Mouse (Mus musculus) ovary, postnatal 36 days (tissue): ENCODE measurements at regions not wholly inside any gene's neighbourhood (a gene's known extent, or its start where the extent isn't known, plus 50 kb on each side); places are given as distances from the start of the nearest gene placed in this dataset.

Source experiments
- DNase-seq: peaks from one replicate; pipeline ENCODE4 v3.0.0; 2022; ENCODE audit warnings: low spot score, mixed read lengths

DNA sequence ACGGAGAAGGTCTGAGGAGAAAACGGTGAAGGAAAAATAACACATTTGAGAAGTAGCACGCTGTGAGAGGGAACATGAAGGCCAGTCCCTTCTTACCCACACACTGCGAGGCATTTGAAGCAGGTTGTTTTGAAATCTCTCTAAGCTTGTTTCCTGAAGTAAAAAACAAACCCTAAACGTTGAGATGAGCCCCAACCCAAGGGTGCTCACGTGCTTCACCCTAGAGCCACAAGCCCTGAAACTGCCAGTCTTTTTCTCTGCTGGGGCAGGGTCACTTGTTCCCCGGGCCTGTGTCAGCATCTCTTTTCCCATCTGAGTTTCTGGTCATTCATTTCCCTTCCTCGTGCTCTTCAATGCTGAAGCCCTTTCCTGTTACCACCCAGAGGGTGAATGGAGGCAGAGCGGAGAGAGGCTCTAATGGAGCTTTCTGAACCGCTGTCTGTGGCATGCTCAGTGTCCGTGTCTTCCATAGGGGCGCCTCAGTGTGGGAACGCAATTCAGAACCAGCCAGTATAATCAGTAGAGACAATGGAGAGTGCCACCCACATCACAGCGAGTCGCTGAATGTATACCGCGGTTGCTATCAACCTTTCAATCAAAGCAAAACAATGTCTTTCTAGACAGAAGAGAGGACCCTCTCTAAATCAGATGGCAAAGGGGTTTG, 375.0 kb upstream of the Gm10131 start:
- DNase-seq = no peak

DNA sequence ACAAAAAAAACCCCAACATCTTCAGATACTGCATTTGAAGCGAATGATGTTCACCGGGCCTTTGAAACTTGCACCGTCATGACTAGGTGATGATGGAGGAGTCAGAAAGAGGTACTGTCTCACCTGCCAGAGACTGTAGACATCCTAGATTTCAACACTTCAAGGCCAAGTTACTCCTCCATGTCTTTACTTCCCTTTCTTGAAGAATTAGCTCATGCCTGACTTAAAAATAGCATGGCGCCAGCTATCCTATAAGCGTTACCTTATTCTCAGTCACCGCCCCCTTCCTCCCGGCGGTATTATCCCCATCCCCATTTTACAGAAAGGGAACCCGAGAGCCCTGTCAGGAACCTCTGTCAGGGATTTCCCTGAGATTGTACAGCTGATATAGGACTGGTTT, 374.4 kb upstream of the Gm10131 start:
- no peak for DNase-seq

DNA sequence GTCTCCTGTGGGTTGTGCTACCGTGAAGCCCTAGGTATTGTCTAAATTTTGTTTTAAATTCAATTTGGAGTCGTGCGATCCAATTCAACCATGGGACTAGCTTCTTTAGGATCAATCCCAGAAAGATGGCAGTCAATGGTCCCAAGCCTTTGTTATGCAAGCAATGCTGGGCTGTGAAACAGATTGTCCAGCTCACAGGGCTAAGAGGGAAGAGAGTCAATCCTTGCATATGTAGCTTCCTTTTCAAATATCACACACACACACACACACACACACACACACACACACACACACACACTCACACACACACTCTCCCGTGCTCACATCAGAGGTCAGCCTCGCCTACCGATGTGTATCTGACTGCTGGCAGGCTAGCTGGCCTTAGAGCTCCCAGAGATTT, 373.8 kb upstream of the Gm10131 start:
- DNase-seq = no peak

DNA sequence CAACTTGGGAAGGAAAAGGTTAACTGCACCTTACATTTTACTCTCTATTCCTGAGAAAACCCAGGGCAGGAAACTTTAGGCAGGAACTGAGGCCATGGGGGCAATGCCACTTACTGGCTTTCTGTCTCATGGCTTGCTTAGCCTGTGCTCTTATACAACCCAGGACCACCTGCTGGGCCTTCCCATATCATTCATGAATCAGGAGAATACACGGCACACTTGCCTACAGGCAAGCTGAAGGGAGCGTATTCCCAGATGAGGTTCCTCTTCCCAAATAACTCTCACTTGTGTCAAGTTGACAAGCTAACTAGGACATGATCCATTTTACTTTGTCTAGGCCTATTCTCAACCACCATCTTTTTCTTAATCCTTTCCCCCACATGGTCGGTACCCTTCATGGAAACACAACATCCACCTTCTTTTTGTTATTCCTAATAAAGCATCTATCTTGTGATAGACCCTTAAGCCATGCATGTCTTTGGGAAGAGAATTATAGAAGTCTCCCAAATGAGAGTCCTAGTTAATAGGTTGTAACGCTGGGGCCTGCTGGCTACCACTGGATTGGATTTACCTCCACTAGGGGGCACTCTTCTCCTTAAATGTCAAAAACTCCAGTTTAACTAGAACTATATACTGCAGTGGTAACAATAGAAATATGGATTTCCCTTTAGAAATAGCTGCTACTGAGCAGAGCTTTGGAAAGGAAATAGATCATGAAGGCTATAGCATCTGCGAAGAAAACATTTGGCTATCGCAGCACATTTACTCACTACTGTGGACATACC, 373.2 kb upstream of the Gm10131 start:
- no peak for DNase-seq

DNA sequence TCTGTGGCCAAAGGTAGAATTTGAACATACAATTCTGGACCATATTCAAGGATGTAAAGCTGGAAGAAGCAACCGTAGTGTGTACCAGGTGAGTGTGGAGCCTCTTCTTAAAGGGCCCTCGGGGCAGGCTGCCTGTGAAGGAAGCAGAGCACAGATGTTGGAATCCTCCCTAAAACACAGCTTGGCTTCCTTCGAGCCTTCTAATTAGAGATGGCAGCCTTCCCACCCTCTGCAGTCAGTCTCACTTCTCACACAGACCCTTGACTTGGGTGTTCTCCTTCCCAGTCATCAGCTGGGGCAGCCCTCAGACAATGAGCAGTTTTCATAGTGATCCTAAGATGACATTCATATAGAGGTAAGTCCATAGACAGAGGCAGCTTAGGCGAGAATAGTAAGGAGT, 371.7 kb upstream of the Gm10131 start:
- DNase-seq = no peak

DNA sequence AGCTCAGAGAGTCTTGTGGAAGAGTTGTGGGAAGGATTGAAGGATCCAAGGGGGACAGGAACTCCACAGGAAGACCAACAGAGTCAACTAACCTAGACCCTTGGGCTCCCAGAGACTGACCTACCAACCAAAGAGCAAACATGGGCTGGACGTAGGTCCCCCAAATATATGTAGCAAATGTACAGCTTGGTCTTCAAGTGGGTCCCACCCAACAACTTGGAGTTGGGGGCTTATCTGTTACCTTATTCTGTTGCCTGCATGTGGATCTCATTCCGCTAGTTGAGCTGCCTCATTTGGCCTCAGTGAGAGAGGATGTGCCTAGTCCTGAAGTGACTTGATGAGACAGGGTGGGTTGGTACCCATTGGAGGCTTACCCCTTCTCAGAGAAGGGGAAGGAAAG, 371.1 kb upstream of the Gm10131 start:
- no peak for DNase-seq

DNA sequence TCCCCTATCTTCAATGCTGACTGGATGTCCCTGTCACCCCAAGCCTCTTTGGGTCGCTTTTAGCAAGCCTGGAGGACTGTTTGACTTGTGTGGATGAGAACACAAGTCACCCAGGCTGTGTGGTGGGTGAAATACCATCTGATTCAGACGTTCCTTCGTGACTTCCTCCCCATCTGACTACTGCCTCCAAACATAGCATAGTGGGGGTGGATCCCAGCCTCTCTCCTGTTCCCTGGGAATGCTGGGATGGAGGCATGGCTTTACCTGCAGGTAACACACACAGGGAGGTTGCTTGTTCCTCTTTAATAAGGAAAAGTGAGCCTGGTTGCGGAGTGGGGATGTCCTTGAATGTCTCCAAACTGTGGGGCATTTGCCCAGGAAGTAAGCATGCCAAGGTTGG, 369.0 kb upstream of the Gm10131 start:
- DNase-seq = no peak

DNA sequence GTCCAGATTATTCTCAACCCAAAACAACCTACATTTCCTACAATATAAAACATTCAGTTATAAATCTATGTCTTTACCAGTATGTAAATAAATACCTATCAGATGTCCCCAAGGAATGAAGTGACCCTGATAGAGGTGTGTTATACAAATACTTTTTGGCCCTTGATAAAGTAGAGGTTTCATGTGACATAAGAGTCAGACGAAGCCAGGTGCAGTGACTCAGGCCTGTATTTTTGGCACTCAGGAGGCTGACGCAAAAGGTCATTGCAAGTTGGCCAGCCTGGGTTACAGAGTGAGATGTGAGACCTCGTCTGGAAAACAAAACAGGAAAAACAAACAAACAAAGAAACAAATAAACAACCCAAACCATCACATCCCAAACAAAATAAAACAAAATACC, 367.4 kb upstream of the Gm10131 start:
- DNase-seq = no peak

DNA sequence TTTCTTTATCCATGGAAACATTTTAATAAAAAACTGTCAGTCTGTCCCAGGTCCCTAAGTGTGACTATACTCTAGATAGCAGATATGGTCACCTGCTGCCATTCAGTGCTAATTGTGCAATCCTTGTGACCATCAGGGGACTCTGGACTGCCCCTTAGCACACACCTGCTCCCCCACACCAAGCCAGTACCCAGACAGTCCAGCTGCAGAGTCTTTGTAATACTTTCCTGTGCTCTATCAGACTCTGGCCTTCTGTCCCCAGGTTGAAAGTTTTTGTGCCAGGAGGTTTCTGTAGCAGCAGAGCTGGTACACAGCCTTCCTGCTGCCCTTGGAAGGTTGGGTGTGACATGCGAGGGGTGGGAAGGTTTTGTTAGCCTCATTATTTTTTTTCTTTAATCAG, 366.9 kb upstream of the Gm10131 start:
- no peak for DNase-seq

DNA sequence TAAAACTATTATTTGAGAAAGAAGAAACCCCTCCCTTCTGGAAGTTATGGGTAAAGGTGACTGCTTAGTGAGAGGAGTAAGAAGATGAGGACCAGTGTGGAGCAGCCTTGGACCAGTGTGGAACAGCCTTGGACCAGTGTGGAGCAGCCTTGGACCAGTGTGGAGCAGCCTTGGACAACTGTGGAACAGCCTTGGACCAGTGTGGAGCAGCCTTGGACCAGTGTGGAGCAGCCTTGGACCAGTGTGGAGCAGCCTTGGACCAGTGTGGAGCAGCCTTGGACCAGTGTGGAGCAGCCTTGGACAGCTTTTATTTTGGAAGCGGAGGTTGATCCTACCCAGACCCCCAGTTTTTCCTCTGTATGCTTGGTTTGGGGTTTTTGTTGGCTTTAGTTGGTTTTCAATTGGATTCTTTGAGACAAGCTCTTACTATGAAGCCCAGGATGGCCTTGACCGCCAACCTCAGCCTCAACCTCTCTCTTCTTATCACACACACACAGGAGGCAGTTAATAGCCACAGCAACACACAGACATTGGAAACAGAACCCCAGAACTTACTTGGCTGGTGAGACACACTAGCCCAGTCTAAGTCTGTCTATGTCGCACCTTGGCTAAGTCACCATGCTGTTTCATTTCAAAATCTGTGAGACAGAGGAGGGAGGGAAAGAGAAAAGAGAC, 364.7 kb upstream of the Gm10131 start:
- DNase-seq = no peak

DNA sequence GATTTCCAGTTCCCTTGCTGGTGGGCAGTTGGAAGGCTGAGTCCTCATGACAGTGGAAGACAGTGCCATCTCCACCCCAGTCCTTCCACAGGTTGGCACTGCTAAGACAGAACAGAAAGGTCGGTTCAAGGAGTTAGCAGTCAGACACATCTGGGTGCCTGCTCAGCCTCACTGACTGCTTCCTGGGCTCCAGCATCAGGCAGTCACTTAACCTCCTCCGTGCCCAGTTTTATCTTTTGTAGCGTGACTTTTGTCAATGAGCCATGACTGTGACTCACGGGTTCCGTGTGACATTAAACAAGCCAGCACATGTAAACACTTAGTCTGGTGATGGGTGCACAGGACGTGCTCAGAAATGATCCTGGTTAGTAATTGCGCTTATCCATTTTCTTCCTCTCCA, 363.1 kb upstream of the Gm10131 start:
- DNase-seq = no peak

DNA sequence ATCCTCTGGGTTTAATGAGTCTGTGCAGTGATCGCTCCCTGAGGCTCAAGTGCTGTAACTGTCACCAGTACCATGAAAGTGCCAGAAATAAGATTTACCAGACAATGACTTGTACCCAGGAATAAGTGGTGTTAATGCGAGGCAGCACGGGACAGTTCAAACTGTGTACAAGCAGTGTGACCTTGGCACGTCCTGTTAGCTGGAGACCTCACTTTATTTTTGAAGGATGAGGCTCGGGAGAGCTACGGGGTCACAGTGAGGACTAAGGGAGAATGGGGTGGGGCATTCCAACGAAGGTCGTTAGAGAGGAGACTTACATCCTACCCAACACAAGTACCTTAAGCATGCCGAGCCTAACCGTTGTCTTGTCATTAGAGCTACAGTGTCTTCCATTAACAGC, 362.2 kb upstream of the Gm10131 start:
- no peak for DNase-seq

DNA sequence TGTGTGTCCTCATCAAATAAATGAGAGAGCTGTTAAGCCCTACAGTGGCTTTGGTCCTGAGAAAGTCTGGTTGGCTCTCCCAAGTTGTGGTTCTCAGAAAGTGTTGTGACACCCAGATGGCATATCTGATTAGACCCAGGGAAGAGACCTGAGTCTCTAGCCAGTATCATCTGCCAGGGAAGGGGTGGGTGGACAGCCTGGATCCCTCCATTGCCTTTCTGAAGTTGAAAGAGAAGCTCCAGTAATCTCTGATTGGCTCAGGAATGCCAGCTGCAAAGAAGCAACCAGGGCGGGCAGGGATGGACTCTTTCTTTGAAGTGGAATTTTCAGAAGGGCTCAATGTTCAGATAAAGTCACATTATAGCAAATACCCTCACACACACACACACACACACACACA, 361.8 kb upstream of the Gm10131 start:
- no peak for DNase-seq

DNA sequence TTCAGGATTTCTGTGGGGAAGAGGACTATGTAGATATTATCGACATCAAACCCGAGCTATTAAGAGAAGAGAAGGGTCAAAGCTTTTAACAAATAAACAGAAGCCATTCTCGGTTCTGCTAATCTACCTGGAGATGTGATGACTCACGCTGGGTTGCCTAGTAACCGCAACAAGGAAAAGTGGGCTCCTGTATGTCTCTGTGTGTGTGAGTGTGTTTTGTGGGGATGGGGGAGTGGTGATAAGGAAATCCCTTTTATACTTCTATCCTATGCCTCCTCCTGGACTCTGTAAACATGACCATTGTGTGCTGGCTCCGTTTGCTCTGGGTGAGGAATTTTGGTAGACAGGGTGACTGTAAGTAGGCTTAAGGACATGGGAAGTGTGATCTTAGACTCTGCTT, 361.3 kb upstream of the Gm10131 start:
- no peak for DNase-seq

DNA sequence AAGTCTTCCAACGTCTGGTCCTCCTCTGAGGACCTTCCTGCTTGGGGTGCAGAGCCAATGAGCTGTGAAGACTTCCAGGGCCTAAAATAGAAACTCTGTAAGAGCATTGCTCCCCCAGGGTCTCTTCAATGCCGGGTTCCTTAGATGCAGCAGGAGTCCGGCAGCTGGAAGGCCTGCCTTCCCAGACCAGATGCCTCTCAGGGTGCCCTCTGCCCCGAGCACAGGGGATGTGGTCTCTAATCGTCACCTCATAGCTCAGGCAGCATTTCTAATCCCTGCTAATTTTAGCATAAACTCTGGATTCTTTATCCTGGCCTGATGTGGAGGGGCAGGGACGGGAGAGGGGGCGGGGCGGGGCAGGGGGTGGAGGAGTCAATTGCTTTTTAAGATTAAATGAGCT, 360.9 kb upstream of the Gm10131 start:
- DNase-seq = no peak

DNA sequence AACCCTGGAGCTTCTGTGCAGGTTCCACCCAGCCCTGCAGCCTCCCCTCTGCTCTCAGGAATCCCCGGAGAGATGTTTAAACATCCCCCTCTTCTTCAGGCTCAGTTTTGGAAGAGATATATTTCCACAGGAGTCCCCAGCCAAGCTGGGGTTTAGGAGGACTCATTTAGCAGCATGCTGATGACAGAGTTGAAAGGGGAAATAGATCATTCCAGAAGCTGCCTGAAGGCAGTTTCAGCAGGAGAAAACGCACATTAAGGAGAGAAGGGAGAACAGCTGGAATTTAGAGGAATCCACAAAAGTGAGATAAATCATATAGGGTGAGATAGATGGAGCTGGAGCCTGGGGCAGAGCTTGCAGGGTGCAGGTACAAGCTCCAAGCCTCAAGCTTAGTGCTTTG, 357.6 kb upstream of the Gm10131 start:
- no peak for DNase-seq

DNA sequence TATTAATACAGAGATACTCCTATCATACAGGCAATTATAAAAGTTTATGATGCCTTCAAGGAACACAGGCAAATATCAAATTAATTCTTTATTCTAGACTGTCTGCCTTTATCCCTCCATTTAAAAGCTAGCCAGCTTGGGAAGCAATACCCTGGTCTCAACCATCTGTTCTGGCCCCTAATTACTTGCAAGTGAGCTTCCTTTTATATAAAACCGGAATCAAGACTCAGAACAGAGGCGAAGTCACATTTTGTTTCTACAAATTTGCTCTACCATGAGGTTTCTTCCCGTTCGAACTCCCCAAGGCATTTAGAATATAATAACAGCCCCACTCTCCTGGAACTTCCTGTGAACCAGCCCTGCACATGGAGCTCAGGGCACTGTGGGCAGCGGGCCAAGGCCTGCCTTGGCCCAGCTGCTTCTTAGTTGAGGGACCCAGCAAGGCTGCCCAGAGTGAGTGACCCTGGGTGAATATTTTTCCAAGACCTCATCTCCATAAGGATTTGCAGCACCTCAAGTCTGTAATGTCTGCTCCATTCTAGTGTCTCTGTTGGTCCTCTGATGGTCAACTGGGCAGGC, 355.3 kb upstream of the Gm10131 start:
- DNase-seq = no peak

DNA sequence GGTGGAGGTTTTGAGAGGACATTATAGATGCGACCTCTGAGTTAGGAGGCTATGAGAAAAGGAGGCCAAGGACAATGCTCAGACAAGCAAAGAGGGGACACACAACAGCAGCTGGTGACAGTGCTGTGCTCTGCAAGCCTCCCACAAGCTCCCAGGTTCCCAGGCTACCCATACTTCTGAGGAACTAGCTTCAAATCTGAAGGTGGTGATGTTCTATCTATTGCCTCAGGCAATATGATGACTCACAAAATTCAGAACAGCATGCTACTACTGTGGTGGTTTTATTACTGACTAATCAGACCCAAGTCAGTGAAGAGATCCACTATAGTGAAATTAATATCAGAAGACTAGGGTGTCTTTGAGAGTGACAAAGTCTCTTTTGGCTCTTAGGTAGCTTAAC, 353.9 kb upstream of the Gm10131 start:
- DNase-seq = no peak

DNA sequence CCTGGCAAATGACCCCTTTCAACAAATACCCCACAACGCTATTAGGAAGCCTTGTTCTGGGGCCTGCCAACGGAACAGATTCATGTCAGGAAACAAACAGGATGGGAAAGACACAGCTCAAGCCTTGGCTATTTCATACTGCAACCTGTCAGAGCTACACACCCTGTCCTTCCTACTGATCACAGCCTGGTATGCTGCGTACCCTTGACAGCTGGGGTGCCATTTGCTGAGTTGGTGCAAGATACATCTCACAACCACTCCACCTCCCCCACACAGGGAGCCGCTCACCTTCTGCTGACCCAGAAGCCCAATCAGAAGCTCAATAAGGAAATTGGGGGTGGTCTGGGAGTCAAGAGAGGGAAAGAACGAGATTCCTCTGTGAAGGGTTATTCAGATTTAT, 350.7 kb upstream of the Gm10131 start:
- DNase-seq = no peak

DNA sequence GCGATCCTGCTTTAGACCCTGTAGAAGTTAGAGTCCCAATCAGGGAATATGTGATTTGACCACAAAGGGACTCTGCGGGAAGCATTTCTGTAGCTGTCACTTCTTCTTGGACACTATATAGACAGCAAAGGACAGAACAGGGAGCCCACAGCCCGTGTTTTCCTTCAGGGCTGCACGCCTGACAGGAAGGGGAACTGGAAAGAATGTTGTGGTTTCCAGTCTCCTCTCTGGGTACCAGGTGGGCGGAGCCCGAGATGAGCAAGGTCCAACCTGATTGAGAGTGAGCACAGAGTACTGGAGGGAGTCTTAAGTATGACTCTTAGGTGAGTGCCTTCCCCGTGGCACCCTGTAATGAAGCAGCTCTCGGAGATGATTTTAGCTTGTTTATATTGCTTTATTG, 346.8 kb upstream of the Gm10131 start:
- DNase-seq = no peak

DNA sequence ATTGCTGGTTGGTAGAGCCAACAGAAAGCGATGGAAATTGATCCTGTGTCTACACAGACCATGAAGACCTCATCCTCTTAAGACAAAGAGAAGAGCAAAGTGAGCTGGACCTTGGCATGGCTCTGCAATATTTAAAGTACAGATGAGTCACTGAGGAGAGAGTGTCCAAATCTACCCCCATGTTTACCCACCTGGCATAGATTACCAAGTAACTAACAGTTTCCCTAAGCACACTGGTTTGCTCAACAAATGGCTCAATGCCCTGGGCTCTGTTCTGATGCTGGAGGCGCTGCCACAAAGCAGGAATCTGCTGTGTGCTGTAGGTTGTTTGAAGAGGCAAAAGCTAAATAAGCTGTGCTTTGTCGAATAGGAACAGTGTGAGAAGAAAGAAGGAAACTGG, 345.0 kb upstream of the Gm10131 start:
- no peak for DNase-seq

DNA sequence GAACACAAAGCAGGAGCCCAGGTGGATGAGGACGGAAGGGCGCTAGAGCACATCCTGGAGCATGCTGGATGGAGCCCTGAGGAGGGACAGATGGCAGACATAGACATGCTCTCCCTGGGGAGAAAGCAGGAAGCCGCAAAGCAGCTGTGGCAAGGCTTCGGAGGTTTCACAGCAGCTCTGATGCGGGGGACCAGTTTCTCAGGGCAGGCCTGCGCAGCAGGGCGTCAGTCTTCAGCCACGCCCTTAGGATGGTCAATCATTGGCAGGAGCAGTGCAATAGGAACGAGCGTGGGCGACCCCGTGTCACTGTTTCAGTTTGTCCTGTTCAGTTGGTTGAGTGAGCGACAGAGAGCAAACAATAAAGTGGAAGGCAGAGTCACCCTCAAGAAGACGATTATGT, 343.8 kb upstream of the Gm10131 start:
- DNase-seq = no peak

DNA sequence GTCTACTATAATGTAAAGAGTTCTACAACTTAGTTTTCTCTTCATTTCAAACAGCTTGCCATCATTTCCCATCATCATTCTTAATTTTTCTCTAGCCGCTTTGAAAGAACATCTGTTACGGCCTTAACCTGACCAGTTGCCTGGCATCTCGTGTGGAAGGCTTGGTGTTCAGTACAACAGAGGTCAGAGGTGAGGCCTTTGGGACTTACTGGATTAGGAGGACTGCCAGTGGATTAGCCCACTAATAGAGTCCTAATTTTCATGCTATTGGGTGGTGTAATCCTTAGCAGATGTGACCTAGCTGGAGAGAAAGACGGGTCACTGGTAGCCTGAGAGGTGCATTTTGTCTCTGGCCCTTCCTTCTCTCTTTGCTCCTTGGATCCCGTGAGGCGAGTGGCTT, 341.3 kb upstream of the Gm10131 start:
- DNase-seq = no peak
